21 mouse cellular contexts compared by ENCODE assay signal in genomic region chr7:28572689-28573088, GRCm38 (mm10). TPM values are rescaled to one million over a fixed set of nuclear protein-coding genes. Genes with fewer than 3 reads are reported as not detected.
DNase-seq lines count a peak whose midpoint lies in the region; ATAC-seq and TF ChIP-seq lines count a peak whose summit lies in the region.
"Had no signal": no experiment of that assay in that cellular context is flagged by ENCODE, and none has a peak within 500 bp of the region (broad histone marks: within the 10 kb centered on the region; RNA-seq: fewer than 3 reads in every experiment).

No protein-coding gene starts in this region.

- no peak overlapping the region for H3K4me3 ChIP-seq in heart, embryonic 10.5 days
- H3K4me3 ChIP-seq in lung, embryonic 15.5 days, result no peak overlapping the region
- H3K4me3 ChIP-seq in kidney, postnatal 0 days (replicated peaks; ENCODE audit: low read depth, low read length), result no peak overlapping the region
- H3K4me3 ChIP-seq in stomach, embryonic 16.5 days (replicated peaks; ENCODE audit: low read length), result no peak overlapping the region
- H3K4me3 ChIP-seq: forebrain, embryonic 12.5 days; heart, embryonic 12.5 days; left cerebral cortex, adult 2 months had no signal

- TF ChIP-seq CTCF in kidney, postnatal 0 days (IDR thresholded peaks at IDR 0.05; ENCODE audit: low read depth), result no peak

- WGBS in heart, embryonic 10.5 days, result 80% methylated on average over 5 of the region's 5 CpGs
- 71% methylated on average over 5 of the region's 5 CpGs for WGBS in lung, embryonic 15.5 days
- 59% methylated on average over 5 of the region's 5 CpGs for WGBS in kidney, postnatal 0 days
- WGBS in stomach, embryonic 16.5 days, result 64% methylated on average over 5 of the region's 5 CpGs

- DNase-seq in heart, embryonic 10.5 days (ENCODE audit: low spot score), result no peak
- DNase-seq in heart, adult 8-10 months (ENCODE audit: low spot score), result no peak
- DNase-seq in lung, adult 18-20 months, result no peak
- DNase-seq in kidney, postnatal 0 days (ENCODE audit: low spot score), result no peak
- DNase-seq in B cell, adult 2 months, result no peak
- DNase-seq in layer of hippocampus, adult 9-10 months (ENCODE audit: low spot score), result no peak
- DNase-seq: cerebellum, postnatal 25 days; gastrocnemius, postnatal 25 days; heart, postnatal 36 days; right cerebral cortex, postnatal 14 days had no signal

- H3K9me3 ChIP-seq in heart, embryonic 10.5 days, result no peaks in the 10 kb centered on the region
- H3K9me3 ChIP-seq in lung, embryonic 15.5 days, result no peaks in the 10 kb centered on the region
- no peaks in the 10 kb centered on the region for H3K9me3 ChIP-seq in kidney, postnatal 0 days (replicated peaks; ENCODE audit: low read length)
- no peaks in the 10 kb centered on the region for H3K9me3 ChIP-seq in stomach, embryonic 16.5 days (replicated peaks; ENCODE audit: control insufficient read depth, low read length)
- H3K9me3 ChIP-seq: forebrain, embryonic 12.5 days; heart, embryonic 12.5 days had no signal

- H3K4me2 ChIP-seq in lung, embryonic 15.5 days, result no peak overlapping the region
- no peak overlapping the region for H3K4me2 ChIP-seq in kidney, postnatal 0 days (ENCODE audit: low read length)
- no peak overlapping the region for H3K4me2 ChIP-seq in stomach, embryonic 16.5 days (ENCODE audit: low read depth, low read length)
- H3K4me2 ChIP-seq: forebrain, embryonic 12.5 days; heart, embryonic 12.5 days had no signal

- H3K36me3 ChIP-seq in heart, embryonic 10.5 days, result peaks cover 23% of the 10 kb centered on the region
- peaks cover 4% of the 10 kb centered on the region for H3K36me3 ChIP-seq in lung, embryonic 15.5 days
- H3K36me3 ChIP-seq in kidney, postnatal 0 days (ENCODE audit: insufficient read depth, low read length), result peaks cover 4% of the 10 kb centered on the region; the same call in 1 of the 2 replicates
- peaks cover 4% of the 10 kb centered on the region; the same call in 1 of the 2 replicates for H3K36me3 ChIP-seq in stomach, embryonic 16.5 days (ENCODE audit: control insufficient read depth, insufficient read depth, low read length)

- H3K9ac ChIP-seq in lung, embryonic 15.5 days, result no peak overlapping the region
- no peak overlapping the region for H3K9ac ChIP-seq in kidney, postnatal 0 days (ENCODE audit: low read depth, low read length)
- H3K9ac ChIP-seq in stomach, embryonic 16.5 days (ENCODE audit: low read length), result peak overlapping the region; percentile 12; the same call in 1 of the 2 replicates
- H3K9ac ChIP-seq: forebrain, embryonic 12.5 days; heart, embryonic 12.5 days had no signal

- peaks cover 85% of the 10 kb centered on the region for H3K4me1 ChIP-seq in heart, embryonic 10.5 days
- H3K4me1 ChIP-seq in lung, embryonic 15.5 days, result peaks cover 84% of the 10 kb centered on the region
- H3K4me1 ChIP-seq in kidney, postnatal 0 days (replicated peaks; ENCODE audit: insufficient read depth, low read length), result peaks cover 59% of the 10 kb centered on the region
- H3K4me1 ChIP-seq in stomach, embryonic 16.5 days (ENCODE audit: control insufficient read depth, insufficient read depth, low read length), result peaks cover 69% of the 10 kb centered on the region

- peak overlapping the region; percentile 16; the same call in 1 of the 2 replicates for H3K27ac ChIP-seq in heart, embryonic 10.5 days
- peak overlapping the region; percentile 92; the same call in 1 of the 2 replicates for H3K27ac ChIP-seq in lung, embryonic 15.5 days
- peak overlapping the region; percentile 91 for H3K27ac ChIP-seq in kidney, postnatal 0 days
- H3K27ac ChIP-seq in stomach, embryonic 16.5 days (ENCODE audit: low read length), result peak overlapping the region; percentile 98
- H3K27ac ChIP-seq: forebrain, embryonic 12.5 days; hindbrain, postnatal 0 days; left cerebral cortex, adult 2 months had no signal

- ATAC-seq in lung, embryonic 15.5 days (ENCODE audit: borderline replicate concordance, extremely low read depth, low FRiP score, low TSS enrichment), result no peak
- 0 out of 2 replicates have a peak, but pooled peaks have one; percentile 2 for ATAC-seq in kidney, postnatal 0 days (replicated peaks; ENCODE audit: low FRiP score, low read depth)
- ATAC-seq in stomach, embryonic 16.5 days (ENCODE audit: insufficient read depth, low FRiP score), result no peak
- ATAC-seq: hindbrain, postnatal 0 days had no signal

- H3K27me3 ChIP-seq in heart, embryonic 10.5 days (ENCODE audit: insufficient read depth, poor library complexity, severe bottlenecking), result no peaks in the 10 kb centered on the region
- H3K27me3 ChIP-seq in lung, embryonic 15.5 days, result no peaks in the 10 kb centered on the region
- H3K27me3 ChIP-seq in kidney, postnatal 0 days (ENCODE audit: insufficient read depth, low read length), result no peaks in the 10 kb centered on the region
- H3K27me3 ChIP-seq in stomach, embryonic 16.5 days (ENCODE audit: control insufficient read depth, insufficient read depth, low read length), result no peaks in the 10 kb centered on the region
- H3K27me3 ChIP-seq: forebrain, embryonic 12.5 days; heart, embryonic 12.5 days had no signal

RNA-seq across cellular contexts. Expression of gene Samd4b, which starts 25.3 kb away (rescaled TPM):
- 24.5 and 29.7 TPM in 2 replicates for polyA plus RNA-seq in heart, embryonic 10.5 days (2016; fragmentation: Nextera tagmentation; extraction: Ambion mirVana)
- total RNA-seq in heart, adult 8-10 months (2022), result 10 to 100 TPM; 19.4 to 23.4 (median 21.5) TPM
- polyA plus RNA-seq in lung, embryonic 15.5 days (2015; fragmentation: Nextera tagmentation; extraction: Ambion mirVana), result 21.3 and 21.6 TPM in 2 replicates
- 18.4 and 19.5 TPM in 2 replicates for polyA plus RNA-seq in kidney, postnatal 0 days (2015; fragmentation: Nextera tagmentation; extraction: Ambion mirVana)
- 10.9 and 11.2 TPM in 2 replicates for polyA plus RNA-seq in stomach, embryonic 16.5 days (2015; fragmentation: Nextera tagmentation; extraction: Ambion mirVana)

RNA-seq across cellular contexts. Expression of gene Pak4, which starts 25.3 kb away (rescaled TPM):
- polyA plus RNA-seq in heart, embryonic 10.5 days (2016; fragmentation: Nextera tagmentation; extraction: Ambion mirVana), result 47.2 and 53.0 TPM in 2 replicates
- 10 to 100 TPM in 1 of 4 experiments, 1 to 10 TPM in 3; 8.1 to 11.8 (median 8.5) TPM for total RNA-seq in heart, adult 8-10 months (2022)
- 55.4 and 60.8 TPM in 2 replicates for polyA plus RNA-seq in lung, embryonic 15.5 days (2015; fragmentation: Nextera tagmentation; extraction: Ambion mirVana)
- 33.5 and 36.6 TPM in 2 replicates for polyA plus RNA-seq in kidney, postnatal 0 days (2015; fragmentation: Nextera tagmentation; extraction: Ambion mirVana)
- 54.8 and 64.4 TPM in 2 replicates for polyA plus RNA-seq in stomach, embryonic 16.5 days (2015; fragmentation: Nextera tagmentation; extraction: Ambion mirVana)

RNA-seq across cellular contexts. Expression of gene Nccrp1, which starts 25.6 kb away (rescaled TPM):
- polyA plus RNA-seq in heart, embryonic 10.5 days (2016; fragmentation: Nextera tagmentation; extraction: Ambion mirVana), result not detected in 2 replicates
- not detected for total RNA-seq in heart, adult 8-10 months (2022)
- not detected in 2 replicates for polyA plus RNA-seq in lung, embryonic 15.5 days (2015; fragmentation: Nextera tagmentation; extraction: Ambion mirVana)
- 5.5 and 7.3 TPM in 2 replicates for polyA plus RNA-seq in kidney, postnatal 0 days (2015; fragmentation: Nextera tagmentation; extraction: Ambion mirVana)
- polyA plus RNA-seq in stomach, embryonic 16.5 days (2015; fragmentation: Nextera tagmentation; extraction: Ambion mirVana), result 19.7 and 34.8 TPM in 2 replicates
- total RNA-seq: adrenal gland, adult 18-20 months; gastrocnemius, postnatal 25 days; heart, postnatal 36 days; hindbrain, postnatal 0 days; MEL had no signal
- polyA plus RNA-seq: forebrain, embryonic 12.5 days; heart, embryonic 12.5 days; limb, embryonic 11.5 days had no signal

RNA-seq across cellular contexts. Expression of gene Sycn, which starts 32.0 kb away (rescaled TPM):
- not detected in 2 replicates for polyA plus RNA-seq in heart, embryonic 10.5 days (2016; fragmentation: Nextera tagmentation; extraction: Ambion mirVana)
- not detected for total RNA-seq in heart, adult 8-10 months (2022)
- 0.53 TPM in 1 of 2 replicates, not detected in the other for polyA plus RNA-seq in lung, embryonic 15.5 days (2015; fragmentation: Nextera tagmentation; extraction: Ambion mirVana)
- polyA plus RNA-seq in kidney, postnatal 0 days (2015; fragmentation: Nextera tagmentation; extraction: Ambion mirVana), result 0.27 and 0.45 TPM in 2 replicates
- polyA plus RNA-seq in stomach, embryonic 16.5 days (2015; fragmentation: Nextera tagmentation; extraction: Ambion mirVana), result 124 and 215 TPM in 2 replicates
- total RNA-seq: adrenal gland, adult 18-20 months; gastrocnemius, postnatal 25 days; heart, postnatal 36 days; hindbrain, postnatal 0 days; layer of hippocampus, adult 18-20 months; left cerebral cortex, adult 2 months; MEL had no signal
- polyA plus RNA-seq: forebrain, embryonic 12.5 days; heart, embryonic 12.5 days; hindbrain, postnatal 0 days; limb, embryonic 11.5 days; neural tube, embryonic 14.5 days had no signal

RNA-seq across cellular contexts. Expression of gene Ifnl3, which starts 50.1 kb away (rescaled TPM):
- not detected in 2 replicates for polyA plus RNA-seq in heart, embryonic 10.5 days (2016; fragmentation: Nextera tagmentation; extraction: Ambion mirVana)
- total RNA-seq in heart, adult 8-10 months (2022), result not detected
- not detected in 2 replicates for polyA plus RNA-seq in lung, embryonic 15.5 days (2015; fragmentation: Nextera tagmentation; extraction: Ambion mirVana)
- polyA plus RNA-seq in kidney, postnatal 0 days (2015; fragmentation: Nextera tagmentation; extraction: Ambion mirVana), result not detected in 2 replicates
- polyA plus RNA-seq in stomach, embryonic 16.5 days (2015; fragmentation: Nextera tagmentation; extraction: Ambion mirVana), result not detected in 2 replicates
- total RNA-seq: adrenal gland, adult 18-20 months; gastrocnemius, postnatal 25 days; heart, postnatal 36 days; hindbrain, postnatal 0 days; layer of hippocampus, adult 18-20 months; left cerebral cortex, adult 2 months; MEL had no signal
- polyA plus RNA-seq: forebrain, embryonic 12.5 days; heart, embryonic 12.5 days; hindbrain, postnatal 0 days; limb, embryonic 11.5 days; neural tube, embryonic 14.5 days had no signal

Comparison
In these comparisons a context has a peak if more than half of its experiments do, and no peak if none do; other contexts are left out.
1. H3K27ac ChIP-seq: peak in every context shown above with its lines; median percentile 98 in stomach, embryonic 16.5 days; 92 in lung, embryonic 15.5 days; 91 in kidney, postnatal 0 days; 16 in heart, embryonic 10.5 days.